In the genomic region with DNA sequence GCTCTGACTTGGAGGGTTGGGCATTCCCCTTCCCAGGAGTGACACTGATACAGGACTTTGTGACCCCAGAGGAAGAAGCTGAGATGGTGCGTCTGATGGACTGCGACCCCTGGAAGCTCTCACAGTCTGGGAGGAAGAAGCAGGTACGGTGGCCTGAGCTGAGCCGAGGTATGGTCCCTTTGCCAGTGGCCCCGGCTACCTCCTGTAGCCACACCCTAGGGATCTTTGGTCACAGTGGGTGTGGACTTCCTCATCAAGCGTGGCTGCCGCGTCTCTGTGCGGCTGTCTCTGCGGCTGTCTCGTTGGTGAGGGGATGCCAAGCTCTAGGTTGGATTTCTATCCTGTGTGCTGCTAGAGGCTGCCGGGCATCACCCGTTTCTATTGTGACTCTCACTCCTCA, we compare ENCODE assay signal across 13 mouse cellular contexts.
"Had no signal": no experiment of that assay in that cellular context is flagged by ENCODE, and none has a peak within 500 bp of the region (broad histone marks: within the 10 kb centered on the region; RNA-seq: fewer than 3 reads in every experiment).

No protein-coding gene starts in this region.

- H3K9ac ChIP-seq: kidney, embryonic 15.5 days; liver, embryonic 14.5 days; lung, embryonic 15.5 days; neural tube, embryonic 12.5 days had no signal

- H3K27me3 ChIP-seq: kidney, embryonic 15.5 days; lung, embryonic 15.5 days; neural tube, embryonic 12.5 days had no signal

- ATAC-seq: intestine, embryonic 16.5 days had no signal

- H3K4me2 ChIP-seq: kidney, embryonic 15.5 days; lung, embryonic 15.5 days; neural tube, embryonic 12.5 days had no signal

- H3K27ac ChIP-seq: kidney, embryonic 15.5 days; liver, embryonic 14.5 days; lung, embryonic 15.5 days; midbrain, embryonic 10.5 days; neural tube, embryonic 12.5 days; stomach, postnatal 0 days had no signal

- H3K9me3 ChIP-seq: kidney, embryonic 15.5 days; lung, embryonic 15.5 days; midbrain, embryonic 10.5 days; neural tube, embryonic 12.5 days had no signal

- H3K4me3 ChIP-seq: kidney, embryonic 15.5 days; lung, embryonic 15.5 days; midbrain, embryonic 10.5 days; neural tube, embryonic 12.5 days had no signal

- DNase-seq: kidney, postnatal 14 days; lung, postnatal 14 days; midbrain, embryonic 14.5 days; right cerebral cortex, postnatal 4 days; thymus, adult 18-20 months; thymus, postnatal 14 days had no signal
